Mouse (Mus musculus): ENCODE data around the gene 9330182O14Rik.

The 9330182O14Rik gene

GRCm38 (mm10) chr15:40134152-40134792 is at the start of gene 9330182O14Rik:
9330182O14Rik (plus strand) TSS chr15:40134365.
- no peak for DNase-seq (ENCODE audit: low spot score in 2 of 2)

- no peak for DNase-seq (ENCODE audit: low spot score in 2 of 2)
These were observed 30.9 kb upstream of the 9330182O14Rik start for GRCm38 (mm10) chr15:40103304-40103703.

GRCm38 (mm10) chr15:40105712-40106111 is 28.5 kb upstream of the 9330182O14Rik start:
- no peak for DNase-seq (ENCODE audit: low spot score in 2 of 2)

GRCm38 (mm10) chr15:40113888-40114576 is 20.1 kb upstream of the 9330182O14Rik start:
- no peak for DNase-seq (ENCODE audit: low spot score in 2 of 2)

- DNase-seq (ENCODE audit: low spot score in 2 of 2), result no peak
These were observed 19.4 kb upstream of the 9330182O14Rik start for GRCm38 (mm10) chr15:40114600-40115271.

GRCm38 (mm10) chr15:40116396-40116795 is 17.8 kb upstream of the 9330182O14Rik start:
- DNase-seq (ENCODE audit: low spot score in 2 of 2), result no peak

GRCm38 (mm10) chr15:40124211-40124953 is 9.8 kb upstream of the 9330182O14Rik start:
- no peak for DNase-seq (ENCODE audit: low spot score in 2 of 2)

- no peak for DNase-seq (ENCODE audit: low spot score in 2 of 2)
These were observed 4.7 kb upstream of the 9330182O14Rik start for GRCm38 (mm10) chr15:40129496-40129895.

GRCm38 (mm10) chr15:40130880-40131478 is 3.2 kb upstream of the 9330182O14Rik start:
- DNase-seq (ENCODE audit: low spot score in 2 of 2), result peak; percentile 20 to 44

GRCm38 (mm10) chr15:40132408-40132807 is 1.8 kb upstream of the 9330182O14Rik start:
- DNase-seq (ENCODE audit: low spot score in 2 of 2), result no peak

GRCm38 (mm10) chr15:40144221-40144620 is 10.1 kb downstream of the 9330182O14Rik start:
- DNase-seq (ENCODE audit: low spot score in 2 of 2), result no peak

GRCm38 (mm10) chr15:40157683-40158082 is 23.5 kb downstream of the 9330182O14Rik start:
- DNase-seq (ENCODE audit: low spot score in 2 of 2), result no peak

- no peak for DNase-seq (ENCODE audit: low spot score in 2 of 2)
These were observed 32.6 kb downstream of the 9330182O14Rik start for GRCm38 (mm10) chr15:40166560-40167275.

- no peak for DNase-seq (ENCODE audit: low spot score in 2 of 2)
These were observed 33.3 kb downstream of the 9330182O14Rik start for GRCm38 (mm10) chr15:40167276-40168139.

GRCm38 (mm10) chr15:40168140-40168688 is 34.0 kb downstream of the 9330182O14Rik start:
- no peak for DNase-seq (ENCODE audit: low spot score in 2 of 2)

GRCm38 (mm10) chr15:40169061-40169460 is 34.9 kb downstream of the 9330182O14Rik start:
- DNase-seq (ENCODE audit: low spot score in 2 of 2), result no peak

- DNase-seq (ENCODE audit: low spot score in 2 of 2), result no peak
These were observed 35.5 kb downstream of the 9330182O14Rik start for GRCm38 (mm10) chr15:40169705-40170104.

GRCm38 (mm10) chr15:40179423-40179822 is 45.3 kb downstream of the 9330182O14Rik start:
- DNase-seq (ENCODE audit: low spot score in 2 of 2), result no peak

- no peak for DNase-seq (ENCODE audit: low spot score in 2 of 2)
These were observed 52.9 kb downstream of the 9330182O14Rik start for GRCm38 (mm10) chr15:40187017-40187416.
